Mouse (Mus musculus): Measurements from ENCODE around the gene Selplg.
A peak's percentile ranks its signal among the peaks of the same experiment; 100 is the strongest.

- TF ChIP-seq CTCF (IDR thresholded peaks at IDR 0.05; ENCODE audit: low read depth): peak; percentile 24
- no peak for TF ChIP-seq EP300 (IDR thresholded peaks at IDR 0.05; ENCODE audit: low read depth)
Observed at GRCm38 (mm10) chr5:113871903-113872548, 39.6 kb upstream of the Selplg start.
